In genomic region chr2:172476707-172477260, GRCm38 (mm10) we compare ENCODE assay signal across 15 mouse cellular contexts. TPM values are rescaled to one million over a fixed set of nuclear protein-coding genes. Genes with fewer than 3 reads are reported as not detected.
DNase-seq lines count a peak whose midpoint lies in the region; ATAC-seq and TF ChIP-seq lines count a peak whose summit lies in the region.
"Had no signal": no experiment of that assay in that cellular context is flagged by ENCODE, and none has a peak within 500 bp of the region (broad histone marks: within the 10 kb centered on the region; RNA-seq: fewer than 3 reads in every experiment).

No protein-coding gene starts in this region.

- WGBS in kidney, postnatal 0 days = 22% methylated on average over 10 of the region's 10 CpGs
- 39% methylated on average over 10 of the region's 10 CpGs for WGBS in forebrain, embryonic 14.5 days

- no peak for TF ChIP-seq CTCF in gastrocnemius, adult 2 months (IDR thresholded peaks at IDR 0.05)
- TF ChIP-seq CTCF in kidney, postnatal 0 days (IDR thresholded peaks at IDR 0.05; ENCODE audit: low read depth) = no peak

- H3K9ac ChIP-seq in kidney, postnatal 0 days (ENCODE audit: low read depth, low read length) = no peak overlapping the region
- H3K9ac ChIP-seq in forebrain, embryonic 14.5 days (ENCODE audit: low read length) = no peak overlapping the region
- H3K9ac ChIP-seq: hindbrain, embryonic 14.5 days; liver, embryonic 15.5 days had no signal

- H3K27me3 ChIP-seq in kidney, postnatal 0 days (ENCODE audit: insufficient read depth, low read length) = no peaks in the 10 kb centered on the region
- no peaks in the 10 kb centered on the region for H3K27me3 ChIP-seq in forebrain, embryonic 14.5 days (replicated peaks; ENCODE audit: control insufficient read depth, insufficient read depth, low read length)
- H3K27me3 ChIP-seq: liver, embryonic 15.5 days had no signal

- peak; percentile 77 for DNase-seq in gastrocnemius, adult 2 months
- DNase-seq in gastrocnemius, postnatal 10 days = no peak
- peak; percentile 23 for DNase-seq in kidney, postnatal 0 days (ENCODE audit: low spot score)
- DNase-seq in kidney, adult 11 months = no peak
- no peak for DNase-seq in urinary bladder, postnatal 25 days (ENCODE audit: low spot score)
- no peak for DNase-seq in forebrain, embryonic 14.5 days (ENCODE audit: low spot score)
- DNase-seq: adrenal gland, postnatal 10 days had no signal

- H3K4me1 ChIP-seq in kidney, postnatal 0 days (replicated peaks; ENCODE audit: insufficient read depth, low read length) = no peaks in the 10 kb centered on the region; the same call in 1 of the 2 replicates
- peaks cover 5% of the 10 kb centered on the region for H3K4me1 ChIP-seq in forebrain, embryonic 14.5 days (ENCODE audit: control insufficient read depth, insufficient read depth, low read length)

- H3K36me3 ChIP-seq in kidney, postnatal 0 days (ENCODE audit: insufficient read depth, low read length) = no peaks in the 10 kb centered on the region
- no peaks in the 10 kb centered on the region for H3K36me3 ChIP-seq in forebrain, embryonic 14.5 days (ENCODE audit: control insufficient read depth, insufficient read depth, low read length)
- H3K36me3 ChIP-seq: liver, embryonic 15.5 days had no signal

- H3K4me2 ChIP-seq in kidney, postnatal 0 days (ENCODE audit: low read length) = no peak overlapping the region
- H3K4me2 ChIP-seq in forebrain, embryonic 14.5 days (ENCODE audit: low read length) = no peak overlapping the region
- H3K4me2 ChIP-seq: hindbrain, embryonic 14.5 days; liver, embryonic 15.5 days had no signal

- peak overlapping the region; percentile 52 for H3K4me3 ChIP-seq in gastrocnemius, adult 2 months
- H3K4me3 ChIP-seq in kidney, postnatal 0 days (replicated peaks; ENCODE audit: low read depth, low read length) = no peak overlapping the region
- H3K4me3 ChIP-seq in forebrain, embryonic 14.5 days (ENCODE audit: low read depth, low read length) = no peak overlapping the region
- H3K4me3 ChIP-seq: liver, embryonic 15.5 days had no signal

- intact Hi-C loops in gastrocnemius, adult 2 months (cut with DNase I) = loop anchor here (2.0 to 10.0 kb wide), 2 partner anchors 24 to 608 kb away; no protein-coding TSS in a partner anchor

- H3K27ac ChIP-seq in gastrocnemius, adult 2 months = peak overlapping the region; percentile 91
- no peak overlapping the region for H3K27ac ChIP-seq in kidney, postnatal 0 days
- no peak overlapping the region for H3K27ac ChIP-seq in forebrain, embryonic 14.5 days (ENCODE audit: low read depth, low read length)
- H3K27ac ChIP-seq: hindbrain, embryonic 14.5 days; liver, embryonic 15.5 days had no signal

- H3K9me3 ChIP-seq in kidney, postnatal 0 days (replicated peaks; ENCODE audit: low read length) = no peaks in the 10 kb centered on the region
- H3K9me3 ChIP-seq in forebrain, embryonic 14.5 days (replicated peaks; ENCODE audit: control insufficient read depth, low read length) = no peaks in the 10 kb centered on the region
- H3K9me3 ChIP-seq: liver, embryonic 15.5 days had no signal

- no peak; the same call in 1 of the 2 replicates for ATAC-seq in kidney, postnatal 0 days (replicated peaks; ENCODE audit: low FRiP score, low read depth)
- ATAC-seq in CD4-positive, CD25-positive, alpha-beta regulatory T cell, adult 4 months = peak; percentile 17
- 0 out of 2 replicates have a peak, but pooled peaks have one; percentile 9 for ATAC-seq in granulocyte monocyte progenitor cell, adult 5-6 weeks (replicated peaks; ENCODE audit: poor library complexity, severe bottlenecking)
- ATAC-seq in forebrain, embryonic 14.5 days = no peak

RNA-seq across cellular contexts. Expression of gene Fam209, which starts 4.5 kb away (rescaled TPM):
- under 1 TPM in 1 of 2 experiments, not detected in 1; 0.36 TPM for total RNA-seq in gastrocnemius, adult 2 months (2021)
- under 1 TPM; 0.35 to 0.54 TPM for total RNA-seq in gastrocnemius, postnatal 10 days (2021)
- polyA plus RNA-seq in kidney, postnatal 0 days (2015; fragmentation: Nextera tagmentation; extraction: Ambion mirVana) = 0.20 TPM in 1 of 2 replicates, not detected in the other
- 1 to 10 TPM; 1.6 to 2.5 TPM for polyA plus RNA-seq in CD4-positive, CD25-positive, alpha-beta regulatory T cell, adult 4 months (2017; shearing (Covaris generic))
- 2.5 and 2.6 TPM in 2 replicates for total RNA-seq in granulocyte monocyte progenitor cell, adult 5-6 weeks (2014; fragmentation: Nextera tagmentation)
- total RNA-seq in granulocyte monocyte progenitor cell, adult 5-6 weeks (2017) = 4.3 and 5.4 TPM in 2 replicates
- 0.44 and 0.67 TPM in 2 replicates for polyA plus RNA-seq in forebrain, embryonic 14.5 days (2014; fragmentation: Nextera tagmentation; extraction: Ambion mirVana)
- total RNA-seq: left cerebral cortex, adult 8-10 months had no signal
- polyA plus RNA-seq: C2C12; liver, embryonic 15.5 days had no signal

RNA-seq across cellular contexts. Expression of gene Gcnt7, which starts 18.4 kb away (rescaled TPM):
- total RNA-seq in gastrocnemius, adult 2 months (2021) = not detected
- not detected for total RNA-seq in gastrocnemius, postnatal 10 days (2021)
- 0.50 and 0.51 TPM in 2 replicates for polyA plus RNA-seq in kidney, postnatal 0 days (2015; fragmentation: Nextera tagmentation; extraction: Ambion mirVana)
- polyA plus RNA-seq in CD4-positive, CD25-positive, alpha-beta regulatory T cell, adult 4 months (2017; shearing (Covaris generic)) = 1 to 10 TPM; 3.9 to 4.7 TPM
- total RNA-seq in granulocyte monocyte progenitor cell, adult 5-6 weeks (2014; fragmentation: Nextera tagmentation) = not detected in 2 replicates
- total RNA-seq in granulocyte monocyte progenitor cell, adult 5-6 weeks (2017) = not detected in 2 replicates
- polyA plus RNA-seq in forebrain, embryonic 14.5 days (2014; fragmentation: Nextera tagmentation; extraction: Ambion mirVana) = 0.28 and 0.58 TPM in 2 replicates
- total RNA-seq: adrenal gland, postnatal 10 days; left cerebral cortex, adult 8-10 months; megakaryocyte-erythroid progenitor cell, adult 5-6 weeks had no signal
- polyA plus RNA-seq: large intestine, adult 2 months had no signal

RNA-seq across cellular contexts. Expression of gene Rtf2, which starts 36.4 kb away (rescaled TPM):
- 10 to 100 TPM; 28.1 to 29.3 TPM for total RNA-seq in gastrocnemius, adult 2 months (2021)
- total RNA-seq in gastrocnemius, postnatal 10 days (2021) = 10 to 100 TPM; 34.9 to 40.9 TPM
- polyA plus RNA-seq in kidney, postnatal 0 days (2015; fragmentation: Nextera tagmentation; extraction: Ambion mirVana) = 73.2 and 83.9 TPM in 2 replicates
- 100 to 1,000 TPM; 139 to 161 TPM for polyA plus RNA-seq in CD4-positive, CD25-positive, alpha-beta regulatory T cell, adult 4 months (2017; shearing (Covaris generic))
- total RNA-seq in granulocyte monocyte progenitor cell, adult 5-6 weeks (2014; fragmentation: Nextera tagmentation) = 44.7 and 59.2 TPM in 2 replicates
- 147 and 160 TPM in 2 replicates for total RNA-seq in granulocyte monocyte progenitor cell, adult 5-6 weeks (2017)
- polyA plus RNA-seq in forebrain, embryonic 14.5 days (2014; fragmentation: Nextera tagmentation; extraction: Ambion mirVana) = 106 and 107 TPM in 2 replicates

Comparison
In these comparisons a context has a peak if more than half of its experiments do, and no peak if none do; other contexts are left out.
1. DNase-seq: peak in gastrocnemius, adult 2 months (single experiment) and kidney, postnatal 0 days (single experiment); none in gastrocnemius, postnatal 10 days (single experiment), kidney, adult 11 months (single experiment), urinary bladder, postnatal 25 days (single experiment) and forebrain, embryonic 14.5 days (single experiment).
2. ATAC-seq: peak in CD4-positive, CD25-positive, alpha-beta regulatory T cell, adult 4 months (single experiment) and granulocyte monocyte progenitor cell, adult 5-6 weeks (single experiment); none in kidney, postnatal 0 days (single experiment) and forebrain, embryonic 14.5 days (single experiment).